Mouse (Mus musculus) frontal cortex, postnatal 14 days (tissue): ENCODE results near the gene Pgm1.

Experiments
- DNase-seq, 2 experiments: peaks; one replicate each; pipeline ENCODE4 v3.0.0; 2022; ENCODE audit warnings: low spot score in 2 of 2

Pgm1 gene

DNA sequence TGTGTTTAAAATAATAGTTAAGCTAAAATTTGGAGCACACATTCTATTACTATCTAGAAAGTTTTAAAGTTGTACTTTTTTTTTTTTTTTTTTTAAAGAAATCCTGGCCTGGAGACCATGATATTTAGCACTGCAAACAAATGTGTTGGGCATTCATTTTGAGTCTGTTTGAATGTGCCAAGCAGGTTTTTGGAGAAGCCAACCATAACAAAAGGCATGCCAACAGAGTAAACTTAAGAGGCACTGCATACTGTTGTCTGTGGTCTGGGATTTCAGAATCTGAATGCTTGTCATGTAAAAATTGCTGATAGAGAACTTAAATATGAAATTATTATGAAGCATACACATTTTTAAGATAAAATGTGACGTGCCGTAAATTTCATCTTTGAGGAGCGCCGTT lies 28.0 kb downstream of the Pgm1 start:
- no peak for DNase-seq

DNA sequence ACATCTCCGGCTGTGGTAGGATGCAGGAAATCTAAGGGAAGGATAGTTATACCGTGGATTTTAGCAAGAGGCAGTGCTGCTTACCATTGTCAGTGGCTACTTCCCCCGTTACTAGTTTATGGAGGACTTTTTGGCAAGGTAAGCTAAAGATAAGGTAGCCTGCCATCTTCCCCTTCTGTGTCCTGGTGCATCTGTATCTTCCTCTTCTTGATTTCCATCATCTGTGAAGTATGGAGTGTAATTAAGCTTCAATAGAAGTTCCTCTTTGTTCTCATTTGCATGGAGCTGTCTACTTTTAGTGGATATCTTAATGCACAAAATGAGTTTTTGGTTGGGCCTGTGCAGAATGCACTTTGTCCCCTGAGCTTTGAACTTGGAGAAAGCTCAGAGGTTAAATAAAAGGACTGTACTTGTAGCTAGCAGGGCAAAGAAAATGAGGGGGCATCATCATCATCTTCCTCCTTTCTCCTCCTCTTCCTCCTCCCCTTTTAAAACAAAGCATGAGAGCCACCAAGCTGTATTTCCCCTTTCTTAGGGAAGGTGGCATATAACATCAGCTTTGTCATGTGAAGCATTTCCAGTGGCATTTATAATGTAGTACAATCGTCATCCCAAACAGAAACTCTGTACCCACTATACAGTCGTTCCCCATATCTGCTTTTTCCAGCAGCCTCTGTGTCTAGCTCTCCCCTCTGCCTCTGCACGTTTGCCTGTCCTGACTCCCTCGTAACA lies 29.0 kb downstream of the Pgm1 start:
- DNase-seq = no peak

DNA sequence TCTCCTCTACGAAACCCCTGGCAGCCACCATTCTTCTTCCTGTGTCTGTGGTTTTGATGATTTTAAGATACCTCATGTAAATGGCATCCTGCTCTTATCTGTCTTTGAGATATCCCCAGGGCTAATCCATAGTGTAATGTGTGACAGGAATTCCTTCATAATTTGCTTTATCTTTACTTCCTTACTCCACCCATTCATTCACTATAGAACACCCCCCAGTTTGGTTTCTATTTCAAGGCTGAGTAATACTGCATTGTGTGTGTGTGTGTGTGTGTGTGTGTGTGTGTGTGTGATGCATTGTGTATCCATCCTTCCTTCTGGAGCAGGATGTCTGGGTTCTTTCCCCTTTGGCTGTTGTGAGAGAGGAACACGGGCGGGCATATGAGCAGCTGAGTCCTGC lies 30.1 kb downstream of the Pgm1 start:
- DNase-seq = no peak

DNA sequence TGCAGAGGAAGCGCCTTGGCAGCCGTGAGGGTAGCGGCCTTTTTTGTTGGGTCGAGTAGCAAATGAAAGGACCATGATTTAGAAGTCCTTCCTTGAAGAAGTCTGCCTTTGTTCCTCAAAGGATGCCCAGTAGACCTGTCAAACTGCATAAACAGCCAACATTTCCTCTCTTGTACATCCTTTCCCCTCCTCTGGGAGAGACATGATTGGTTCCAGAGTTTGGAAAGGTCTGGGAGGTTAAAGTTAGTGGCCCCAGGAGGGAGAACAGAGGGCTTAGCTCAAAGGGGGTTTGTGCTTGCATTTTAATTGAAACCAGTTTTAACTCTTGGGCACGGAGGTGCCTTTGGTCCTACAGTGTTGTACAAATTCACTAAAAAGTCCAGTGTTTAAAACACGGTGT lies 37.3 kb downstream of the Pgm1 start:
- DNase-seq = no peak

DNA sequence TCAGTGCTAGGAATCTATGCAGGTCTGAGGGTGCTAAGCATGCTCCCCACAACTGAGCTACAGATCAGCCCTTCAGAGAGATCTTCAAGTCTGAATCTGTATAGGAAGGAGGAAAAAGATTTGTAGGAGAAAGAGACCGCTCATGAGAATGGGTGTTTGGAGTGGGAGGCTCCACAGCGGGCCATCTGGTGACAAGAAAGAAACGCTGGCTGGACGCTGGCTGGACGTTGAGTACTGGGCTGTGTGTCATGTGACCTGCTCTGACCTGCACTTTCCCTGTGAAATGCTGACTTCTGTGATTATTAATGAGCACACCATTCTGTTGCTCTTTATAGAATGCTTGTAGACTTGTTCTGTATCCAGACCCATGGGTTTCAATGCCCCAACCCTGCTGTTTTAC lies 40.1 kb downstream of the Pgm1 start:
- DNase-seq = no peak

DNA sequence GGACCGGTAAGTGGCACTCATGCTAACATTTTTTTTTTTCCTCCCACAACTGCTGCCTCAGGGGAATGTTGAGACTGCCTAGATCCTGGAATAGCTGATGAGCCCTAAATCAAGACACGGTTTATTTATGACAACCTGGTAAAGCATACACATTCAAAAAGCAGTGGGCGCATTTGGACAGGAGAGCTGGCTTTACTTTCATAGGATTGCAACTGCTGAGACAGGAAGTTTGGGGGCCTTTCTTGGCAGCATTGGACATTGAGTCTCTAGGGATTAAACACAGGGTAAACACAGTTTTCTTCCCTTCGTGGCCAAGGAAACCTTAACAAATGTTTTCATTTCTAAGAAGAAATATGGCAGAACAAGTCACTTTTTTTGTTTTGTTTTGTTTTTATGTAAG lies 40.9 kb downstream of the Pgm1 start:
- no peak for DNase-seq

DNA sequence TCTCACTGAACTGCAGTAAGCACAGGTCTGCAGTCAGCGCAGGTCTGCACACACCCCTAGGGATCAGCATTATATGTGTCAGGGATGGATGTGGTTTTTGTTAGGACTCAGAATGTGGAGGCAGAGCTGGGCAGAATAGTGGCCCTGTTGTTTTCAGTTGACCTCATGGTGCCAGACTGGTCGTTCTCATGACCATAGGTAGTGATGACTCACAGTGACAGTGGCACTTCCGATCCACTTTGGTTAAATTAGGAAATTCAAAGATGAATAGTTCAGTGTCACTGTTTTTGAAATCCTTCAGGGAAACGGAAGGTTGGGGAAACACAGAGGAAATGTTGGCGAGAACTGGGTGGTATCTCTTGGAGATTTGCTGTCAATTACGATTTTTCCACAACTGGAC lies 43.7 kb downstream of the Pgm1 start:
- no peak for DNase-seq

DNA sequence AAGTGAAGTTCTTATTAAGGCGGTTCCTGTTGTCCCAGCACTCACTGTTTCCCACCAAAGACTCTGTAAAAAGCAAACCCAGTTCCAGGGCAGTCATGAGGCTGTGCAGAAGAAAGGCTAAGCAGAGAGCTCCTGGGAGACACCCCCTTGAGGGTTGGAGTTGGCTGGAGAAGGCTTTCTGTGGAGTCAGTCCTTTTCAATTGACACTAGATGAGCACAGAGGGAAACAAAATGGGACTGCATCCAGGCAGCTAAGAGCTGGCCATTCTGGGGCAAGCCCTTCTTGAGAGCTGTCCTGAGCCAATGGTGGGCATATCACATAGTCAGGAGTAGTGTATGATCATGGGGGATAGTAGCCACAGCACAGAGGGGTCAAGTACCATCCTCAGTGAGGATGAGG lies 44.7 kb downstream of the Pgm1 start:
- no peak for DNase-seq

DNA sequence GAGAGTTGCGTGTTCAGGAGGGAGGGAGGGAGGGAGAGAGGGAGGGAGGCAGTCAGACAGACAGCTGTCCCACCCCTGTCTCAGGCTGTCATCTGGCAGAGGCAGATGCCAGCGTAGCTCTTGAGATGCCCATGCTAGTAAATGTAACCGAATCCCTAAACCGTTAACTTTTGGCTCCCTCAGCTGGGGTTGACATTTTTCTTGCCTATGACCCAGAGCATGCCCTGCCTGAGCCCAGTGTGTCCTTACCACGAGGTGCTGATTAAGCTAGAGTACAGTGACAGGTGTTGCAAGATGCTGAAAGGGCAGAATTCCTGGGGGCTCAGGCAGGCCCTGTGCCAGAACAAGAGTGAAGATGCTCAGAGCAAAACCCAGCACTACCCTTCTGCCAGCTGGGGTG lies 45.2 kb downstream of the Pgm1 start:
- no peak for DNase-seq

DNA sequence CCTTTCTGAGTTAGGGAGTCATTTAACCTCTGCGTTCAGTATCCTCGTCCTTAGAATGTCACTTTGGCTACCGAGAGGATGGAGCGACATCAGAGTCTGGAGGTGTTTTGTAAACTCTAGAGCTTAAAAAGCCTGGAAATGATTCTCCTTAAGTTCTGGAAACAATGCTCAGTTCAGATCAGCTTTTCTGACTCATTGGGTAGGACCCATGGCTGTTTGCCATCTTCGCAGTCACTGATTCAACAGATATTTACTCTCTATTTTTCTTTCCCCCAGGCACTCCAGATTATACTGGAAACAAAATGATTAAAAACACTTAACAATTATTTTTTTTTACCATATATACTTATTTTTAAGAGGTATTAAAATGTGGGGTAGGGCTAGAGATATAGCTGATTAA lies 50.1 kb downstream of the Pgm1 start:
- DNase-seq = no peak

DNA sequence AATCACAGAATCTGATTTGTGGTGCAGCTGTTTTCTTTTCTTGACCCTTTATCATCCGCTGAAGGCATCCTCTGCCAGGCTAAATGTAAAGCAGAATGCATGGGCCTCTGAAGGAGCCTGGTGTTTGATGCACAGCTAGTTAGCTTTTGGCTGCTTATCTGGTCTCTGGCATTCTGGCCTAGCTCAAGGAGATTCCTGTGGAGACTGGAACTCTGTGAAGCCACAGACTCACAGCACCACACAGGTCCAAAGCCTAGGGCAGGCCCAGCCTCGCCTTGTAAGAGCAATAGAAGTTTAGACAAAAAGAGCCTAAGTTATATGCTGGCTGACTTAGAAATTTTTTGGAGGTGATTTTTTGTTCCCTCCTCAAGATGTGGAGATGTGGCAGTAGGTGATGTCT lies 52.0 kb downstream of the Pgm1 start:
- DNase-seq = no peak

DNA sequence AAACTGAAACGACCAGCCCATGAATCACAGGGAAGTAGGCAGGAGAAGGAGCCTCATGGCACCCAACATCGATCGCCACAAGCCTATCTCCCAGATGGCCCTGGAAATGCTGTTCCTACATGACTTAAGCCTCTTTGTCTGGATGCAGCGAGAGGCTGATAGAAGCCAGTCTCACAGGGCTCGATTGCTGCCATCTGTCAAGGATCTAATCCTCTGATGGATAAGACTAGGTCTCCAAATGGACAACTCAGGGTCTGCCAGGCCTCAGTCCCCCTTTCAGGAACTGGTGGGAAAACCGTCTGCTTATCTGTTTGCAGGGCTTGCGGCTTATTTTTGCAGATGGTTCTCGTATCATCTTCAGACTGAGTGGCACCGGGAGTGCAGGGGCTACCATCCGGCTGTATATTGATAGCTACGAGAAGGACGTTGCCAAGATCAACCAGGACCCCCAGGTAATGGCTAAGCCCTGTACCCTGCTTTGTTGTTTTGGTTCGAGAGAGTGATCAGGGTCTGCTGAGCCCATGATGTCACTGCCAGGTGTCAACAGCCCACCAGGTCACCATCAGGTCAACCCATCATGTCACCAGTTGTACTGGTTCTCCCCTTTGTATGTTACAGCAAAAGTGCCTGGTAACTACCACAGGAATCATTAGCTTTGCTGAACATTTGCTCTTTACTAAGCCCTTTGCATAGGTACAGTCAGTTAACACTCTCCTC lies 54.6 kb downstream of the Pgm1 start:
- no peak for DNase-seq

DNA sequence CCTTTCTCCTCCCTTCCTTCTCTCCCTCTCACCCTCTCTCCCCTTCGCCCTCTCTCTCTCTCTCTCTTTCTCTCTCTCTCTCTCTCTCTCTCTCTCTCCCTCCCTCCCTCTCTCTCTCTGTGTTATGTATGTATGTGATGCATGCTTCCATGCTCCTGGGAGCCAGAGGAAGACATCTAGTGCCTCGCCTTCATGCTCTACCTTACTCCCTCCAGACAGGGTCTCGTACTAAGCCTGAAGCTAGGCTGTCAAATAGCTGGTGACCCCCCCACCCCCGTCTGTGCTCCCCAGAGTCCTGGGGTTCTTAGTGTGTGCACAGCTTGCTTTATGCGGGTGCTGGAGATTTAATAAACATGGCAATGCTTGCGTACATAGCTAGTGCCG lies 55.1 kb downstream of the Pgm1 start:
- no peak for DNase-seq

DNA sequence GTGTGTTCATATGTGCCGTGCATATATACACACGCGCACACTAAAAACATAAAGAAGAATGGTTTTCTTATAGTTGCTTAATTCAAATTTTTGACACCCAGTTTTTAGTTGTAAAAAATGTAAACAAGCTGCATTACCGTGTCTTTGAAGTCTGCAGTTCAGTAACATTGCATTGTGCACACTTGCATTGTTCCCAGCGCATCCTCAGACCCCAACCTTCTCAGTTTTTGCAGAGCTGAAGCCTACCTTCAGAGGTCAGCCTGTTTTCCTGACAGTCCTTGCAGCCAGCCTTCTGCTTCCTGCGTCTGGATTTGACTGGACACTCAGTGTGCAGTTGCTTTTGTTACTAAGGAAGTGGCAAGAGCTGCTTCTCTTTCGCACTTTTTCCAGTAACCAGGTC lies 55.9 kb downstream of the Pgm1 start:
- DNase-seq = no peak

DNA sequence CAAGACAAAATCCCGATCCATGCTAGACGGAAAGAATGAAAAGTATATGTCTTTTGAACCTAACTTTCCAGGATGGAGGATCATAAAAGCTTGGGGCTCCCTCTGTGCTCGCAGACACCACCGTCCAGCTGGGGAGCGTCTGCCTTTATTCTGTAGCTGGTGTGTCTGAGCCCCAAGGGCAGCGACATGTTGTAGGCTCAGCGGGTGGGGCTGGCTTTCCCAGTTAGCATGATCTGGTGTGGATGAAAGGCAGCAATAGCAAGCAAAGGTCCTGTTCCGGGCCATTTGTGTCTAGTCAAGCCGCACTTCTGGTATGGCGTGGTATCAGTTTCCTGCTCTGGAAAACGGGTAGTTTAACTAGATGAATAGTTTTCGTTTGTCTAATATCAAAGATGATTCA lies 56.4 kb downstream of the Pgm1 start:
- no peak for DNase-seq

DNA sequence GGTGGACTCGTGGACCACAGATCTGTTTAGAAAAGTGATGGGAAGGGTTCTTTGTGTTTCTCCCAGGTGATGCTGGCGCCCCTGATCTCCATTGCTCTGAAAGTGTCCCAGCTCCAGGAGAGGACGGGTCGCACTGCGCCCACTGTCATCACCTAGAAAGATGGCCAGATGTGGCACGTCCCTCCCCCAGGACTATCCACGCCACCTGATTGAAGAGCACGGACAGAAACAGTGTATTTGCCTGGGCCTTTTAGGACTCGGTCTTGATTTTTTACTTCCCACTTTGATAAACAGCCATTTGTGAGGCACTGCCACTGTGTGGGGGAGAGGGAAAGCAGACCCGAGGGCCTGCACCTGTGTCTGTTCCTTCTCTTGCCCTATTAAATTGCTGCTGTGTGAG lies 57.4 kb downstream of the Pgm1 start:
- no peak for DNase-seq

DNA sequence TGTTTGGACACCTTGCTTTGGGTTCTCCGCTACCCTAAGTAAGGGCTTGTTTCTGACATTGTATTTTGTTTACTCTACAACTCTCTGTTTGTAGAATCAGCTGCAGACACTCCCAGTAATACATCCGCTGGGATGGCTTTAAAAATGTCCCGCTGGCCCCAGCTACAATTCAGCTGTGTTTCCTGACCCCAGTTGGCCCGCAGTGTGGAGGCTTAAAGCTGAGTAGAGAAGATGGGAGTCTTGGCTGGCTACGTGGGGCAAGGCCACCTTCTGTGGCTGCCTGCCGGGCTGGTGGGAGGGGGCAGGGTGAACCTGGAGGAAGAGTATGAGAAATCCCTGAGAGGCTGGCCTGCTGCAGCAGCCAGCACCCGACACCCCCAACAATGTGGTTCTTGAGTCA lies 59.6 kb downstream of the Pgm1 start:
- no peak for DNase-seq

DNA sequence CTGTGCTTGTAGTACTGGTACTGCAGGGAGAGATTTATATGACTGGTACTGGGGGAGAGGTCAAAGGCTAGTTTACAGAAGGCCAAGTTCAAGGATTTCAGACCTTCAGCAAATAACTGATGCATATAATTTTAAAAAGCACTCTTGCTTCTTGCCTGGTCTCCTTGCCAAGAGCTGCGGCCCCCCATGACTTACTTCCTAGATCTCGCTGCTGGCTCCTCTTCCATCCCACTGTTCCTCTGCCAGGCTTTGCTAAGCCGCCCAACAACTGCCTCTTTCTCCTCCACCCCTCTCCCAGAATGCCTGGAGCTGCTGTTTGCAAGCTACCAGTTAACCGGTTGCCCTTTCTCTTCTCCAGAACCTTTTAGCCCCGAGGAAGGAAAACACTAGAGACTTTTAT lies 71.8 kb downstream of the Pgm1 start:
- DNase-seq = peak in 1 of 2 experiments; percentile 3

DNA sequence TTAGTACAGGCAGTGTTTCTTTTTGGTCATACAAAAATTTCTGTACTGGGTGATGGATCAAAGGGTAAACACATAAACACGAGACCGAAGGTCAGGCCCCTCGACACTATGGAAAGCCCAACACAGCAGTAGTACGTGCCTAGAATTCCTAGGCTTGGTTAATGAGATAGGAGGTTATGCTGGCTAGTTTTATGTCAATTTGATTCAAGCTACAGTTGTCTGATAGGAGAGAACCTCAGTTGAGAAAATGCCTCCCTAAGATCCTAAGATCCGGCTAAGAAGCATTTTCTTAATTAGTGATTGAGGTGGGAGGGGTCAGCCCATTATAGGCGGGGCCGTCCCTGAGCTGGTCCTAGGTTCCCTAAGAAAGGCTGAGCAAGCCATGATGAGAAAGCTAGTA lies 72.6 kb downstream of the Pgm1 start:
- DNase-seq = no peak

DNA sequence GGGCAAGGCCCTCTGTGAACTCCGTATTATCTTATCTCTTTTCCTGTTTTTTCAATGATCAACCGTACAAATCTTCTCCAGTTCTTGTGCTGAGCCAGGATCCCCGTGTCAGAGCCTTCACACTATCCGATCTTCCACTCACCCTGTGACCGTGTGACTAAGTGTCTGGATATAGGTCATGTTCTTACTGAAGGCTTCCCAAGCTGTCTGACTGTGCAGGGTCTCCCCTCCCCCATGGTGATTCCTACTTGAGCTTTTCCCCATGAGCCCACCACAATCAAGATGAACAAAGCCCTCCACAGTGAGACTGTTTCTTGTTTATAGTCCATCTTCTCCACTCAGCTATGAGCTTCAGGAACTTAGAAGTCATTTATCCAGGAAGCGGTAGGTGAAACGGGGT lies 78.5 kb downstream of the Pgm1 start:
- no peak for DNase-seq

DNA sequence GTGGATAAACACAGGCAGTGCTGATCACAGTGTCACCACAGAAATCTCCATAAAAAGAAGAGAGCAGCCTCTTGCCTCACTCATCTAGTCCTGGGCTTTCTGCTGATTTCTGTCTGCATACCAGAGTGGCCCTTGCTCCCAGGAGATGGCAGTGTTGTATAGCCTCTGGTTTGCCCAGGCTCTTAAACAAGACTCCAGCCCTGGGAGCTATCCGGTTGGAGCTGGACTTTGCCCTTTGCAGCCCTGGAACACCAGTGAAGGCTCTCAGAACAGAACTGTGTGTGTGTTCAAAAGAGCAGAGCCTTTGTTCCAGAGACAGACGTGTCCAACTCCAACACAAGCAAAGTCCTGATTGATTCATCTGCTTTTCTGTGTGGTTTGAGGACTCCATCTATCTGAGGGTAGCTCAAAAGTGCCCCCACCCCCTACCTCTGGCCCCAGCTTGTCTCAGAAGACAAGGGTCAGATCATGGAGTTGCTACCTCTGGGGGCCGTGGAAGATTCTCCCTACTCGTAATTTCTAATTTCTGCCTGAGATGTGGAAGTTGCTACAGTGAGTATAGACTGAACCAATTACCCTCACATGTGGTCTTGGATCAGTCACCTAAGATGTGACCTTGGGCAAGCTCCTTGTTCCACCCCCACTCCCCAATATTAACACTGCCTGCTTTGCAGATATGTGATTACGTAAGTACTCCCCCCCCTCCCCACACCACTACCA lies 79.3 kb downstream of the Pgm1 start:
- peak; percentile 36 to 47 for DNase-seq

DNA sequence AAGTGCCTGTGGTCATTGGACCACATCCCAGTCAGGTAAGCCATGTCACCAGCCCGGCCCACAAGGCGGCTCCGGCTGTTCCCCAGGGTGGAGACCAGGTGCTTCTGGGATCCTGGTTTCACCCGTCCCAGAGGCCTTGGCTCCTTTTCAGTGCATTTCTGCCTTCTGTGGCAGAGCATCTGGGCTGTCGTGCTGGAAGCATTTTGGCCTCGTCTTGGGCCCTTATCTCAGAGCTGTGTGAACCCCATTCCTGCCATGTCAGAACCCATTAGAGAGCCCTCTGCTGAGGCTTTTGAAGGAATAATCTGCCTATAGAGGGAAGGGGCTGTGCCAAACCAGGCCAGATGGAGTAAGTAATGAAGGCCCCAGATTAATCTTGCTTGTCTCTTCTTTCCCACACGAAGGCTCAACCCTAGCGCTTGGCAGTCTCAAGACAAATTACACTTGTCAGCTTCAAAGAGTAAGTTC lies 80.0 kb downstream of the Pgm1 start:
- DNase-seq = peak in 1 of 2 experiments; percentile 2

DNA sequence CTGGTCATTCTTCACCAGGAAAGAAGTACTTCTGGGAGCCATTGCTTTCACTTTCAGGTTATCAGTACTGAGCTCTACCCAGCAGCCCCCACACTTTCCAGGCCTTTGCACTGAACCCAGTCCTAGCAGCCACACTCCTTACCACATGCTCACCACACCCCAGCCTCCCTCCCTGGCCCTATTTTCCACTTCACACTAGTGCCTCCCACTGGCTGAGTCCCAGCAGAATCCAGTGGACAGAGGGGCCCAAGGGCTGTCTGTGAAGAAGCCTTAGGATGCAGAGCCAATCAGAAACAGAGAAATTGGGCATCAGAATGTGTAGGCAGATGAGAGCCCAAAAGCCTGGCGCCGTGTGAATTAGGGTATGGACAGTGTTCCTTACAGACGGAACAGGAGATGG lies 81.7 kb downstream of the Pgm1 start:
- peak in 1 of 2 experiments; percentile 1 for DNase-seq
